Mouse (Mus musculus): ENCODE measurements around the gene Ntm. TPM values are rescaled to one million over a fixed set of nuclear protein-coding genes. Genes with fewer than 3 reads are reported as not detected.

Ntm gene
- polyA plus RNA-seq, 1 experiment from 2014 or later, result 22.6 TPM

DNA sequence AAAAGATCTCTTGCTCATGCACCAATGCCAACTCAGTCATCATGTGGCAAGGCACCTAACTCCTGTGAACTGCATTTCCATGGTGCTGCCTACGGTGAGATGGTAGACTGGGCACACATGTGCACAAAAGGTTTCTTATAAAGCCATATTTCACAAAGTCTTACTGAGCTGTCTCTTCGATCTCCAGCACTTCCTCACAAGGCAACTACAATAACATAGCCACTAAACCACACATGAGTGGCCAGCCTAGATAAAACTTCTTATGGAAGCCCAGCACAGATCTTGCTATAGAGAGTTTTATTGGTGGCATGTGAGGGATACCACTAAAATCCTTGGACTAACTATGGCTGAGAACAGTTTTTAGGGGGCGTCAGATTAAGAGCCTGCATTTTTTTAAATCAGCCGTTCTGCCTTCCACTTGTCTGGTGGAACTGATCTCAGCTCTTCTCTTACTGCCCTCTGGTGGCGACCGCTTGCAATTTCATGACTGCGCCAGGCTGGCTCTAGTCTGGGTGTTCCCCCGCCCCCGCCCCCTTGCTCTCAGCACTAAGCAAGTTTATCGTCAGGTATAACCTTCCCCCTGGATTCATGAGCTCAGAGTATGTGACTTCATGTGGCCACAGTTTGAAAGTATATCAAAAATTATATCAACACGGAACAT is 319.8 kb downstream of the Ntm start:
- Histone ChIP-seq H3K27ac (ENCODE audit: low read depth, low read length) (no peak overlapping the region), H3K4me3 (ENCODE audit: low read depth, low read length) (no peak overlapping the region), H3K9ac (ENCODE audit: low read length) (no peak overlapping the region), H3K36me3 (ENCODE audit: control insufficient read depth, insufficient read depth, low read length) (no peaks in the 10 kb centered on the region), H3K27me3 (ENCODE audit: control insufficient read depth, insufficient read depth, low read length) (no peaks in the 10 kb centered on the region), H3K4me2 (ENCODE audit: low read depth) (no peak overlapping the region), H3K9me3 (ENCODE audit: control insufficient read depth, low read length) (no peaks in the 10 kb centered on the region), H3K4me1 (ENCODE audit: control insufficient read depth, insufficient read depth, low read length) (0 out of 2 replicates have a peak, but pooled peaks cover 11% of the 10 kb centered on the region)
- DNase-seq (ENCODE audit: low spot score) (peak; percentile 74), ATAC-seq (ENCODE audit: insufficient read depth, low FRiP score, low TSS enrichment) (peak; percentile 31; the same call in 1 of the 2 replicates)
- 24% methylated on average over 11 of the region's 11 CpGs for WGBS

DNA sequence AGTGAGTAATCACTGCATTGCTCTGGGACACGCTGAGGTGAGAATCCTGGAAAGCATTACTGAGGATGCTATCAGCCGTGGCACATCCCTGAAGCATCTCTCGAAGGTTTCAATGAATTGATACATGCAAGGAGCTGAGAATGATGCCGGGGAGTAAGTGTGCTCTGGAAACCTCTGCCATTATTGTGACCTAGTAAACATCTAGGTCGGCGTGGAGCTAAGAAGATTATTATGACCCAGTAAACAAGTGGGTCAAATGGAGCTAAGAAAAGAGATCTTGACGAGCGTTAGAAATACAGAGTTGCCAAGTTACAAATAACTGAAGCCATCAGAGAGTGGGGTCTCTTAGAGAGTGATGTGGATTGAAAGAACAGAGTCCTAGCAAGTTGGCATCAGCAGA is 325.6 kb downstream of the Ntm start:
- no peak for ATAC-seq (ENCODE audit: insufficient read depth, low FRiP score, low TSS enrichment)
- H3K9ac ChIP-seq (ENCODE audit: low read length), result no peak overlapping the region
- DNase-seq (ENCODE audit: low spot score), result no peak
- WGBS, result 90% methylated on average over 8 of the region's 8 CpGs
- no peaks in the 10 kb centered on the region for H3K27me3 ChIP-seq (ENCODE audit: control insufficient read depth, insufficient read depth, low read length)
- no peak overlapping the region for H3K4me3 ChIP-seq (ENCODE audit: low read depth, low read length)
- H3K27ac ChIP-seq (ENCODE audit: low read depth, low read length), result no peak overlapping the region
- no peak overlapping the region for H3K4me2 ChIP-seq (ENCODE audit: low read depth)
- H3K9me3 ChIP-seq (ENCODE audit: control insufficient read depth, low read length), result no peaks in the 10 kb centered on the region
- H3K4me1 ChIP-seq (ENCODE audit: control insufficient read depth, insufficient read depth, low read length), result 0 out of 2 replicates have a peak, but pooled peaks cover 5% of the 10 kb centered on the region
- no peaks in the 10 kb centered on the region for H3K36me3 ChIP-seq (ENCODE audit: control insufficient read depth, insufficient read depth, low read length)

DNA sequence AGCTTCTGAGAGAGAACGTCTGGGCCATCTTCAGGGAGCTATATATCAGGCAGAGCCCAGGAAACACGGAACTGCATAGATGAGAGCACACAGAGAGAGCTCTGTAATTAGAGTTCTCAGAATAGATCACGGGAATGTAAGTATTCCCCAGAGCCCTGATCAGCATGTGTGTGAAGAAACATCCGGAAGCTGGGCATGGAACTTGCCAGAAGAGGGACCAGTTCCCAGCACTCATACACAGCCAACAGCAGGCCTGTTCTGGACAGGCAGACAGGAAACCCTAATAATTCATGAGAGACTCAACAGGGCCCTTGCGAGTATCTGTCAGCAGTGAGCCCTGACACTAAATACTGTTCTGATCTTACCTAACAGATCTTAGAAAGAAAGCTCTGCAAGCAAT is 345.8 kb downstream of the Ntm start:
- H3K36me3 ChIP-seq (ENCODE audit: control insufficient read depth, insufficient read depth, low read length), result no peaks in the 10 kb centered on the region
- H3K9ac ChIP-seq (ENCODE audit: low read length), result no peak overlapping the region
- ATAC-seq (ENCODE audit: insufficient read depth, low FRiP score, low TSS enrichment) (no peak), DNase-seq (ENCODE audit: low spot score) (no peak)
- no peak overlapping the region for H3K4me3 ChIP-seq (ENCODE audit: low read depth, low read length)
- H3K4me2 ChIP-seq (ENCODE audit: low read depth), result no peak overlapping the region
- no peaks in the 10 kb centered on the region for H3K4me1 ChIP-seq (ENCODE audit: control insufficient read depth, insufficient read depth, low read length)
- no peaks in the 10 kb centered on the region for H3K27me3 ChIP-seq (ENCODE audit: control insufficient read depth, insufficient read depth, low read length)
- H3K9me3 ChIP-seq (ENCODE audit: control insufficient read depth, low read length), result no peaks in the 10 kb centered on the region
- WGBS, result 60% methylated on average over 5 of the region's 5 CpGs
- H3K27ac ChIP-seq (ENCODE audit: low read depth, low read length), result no peak overlapping the region

DNA sequence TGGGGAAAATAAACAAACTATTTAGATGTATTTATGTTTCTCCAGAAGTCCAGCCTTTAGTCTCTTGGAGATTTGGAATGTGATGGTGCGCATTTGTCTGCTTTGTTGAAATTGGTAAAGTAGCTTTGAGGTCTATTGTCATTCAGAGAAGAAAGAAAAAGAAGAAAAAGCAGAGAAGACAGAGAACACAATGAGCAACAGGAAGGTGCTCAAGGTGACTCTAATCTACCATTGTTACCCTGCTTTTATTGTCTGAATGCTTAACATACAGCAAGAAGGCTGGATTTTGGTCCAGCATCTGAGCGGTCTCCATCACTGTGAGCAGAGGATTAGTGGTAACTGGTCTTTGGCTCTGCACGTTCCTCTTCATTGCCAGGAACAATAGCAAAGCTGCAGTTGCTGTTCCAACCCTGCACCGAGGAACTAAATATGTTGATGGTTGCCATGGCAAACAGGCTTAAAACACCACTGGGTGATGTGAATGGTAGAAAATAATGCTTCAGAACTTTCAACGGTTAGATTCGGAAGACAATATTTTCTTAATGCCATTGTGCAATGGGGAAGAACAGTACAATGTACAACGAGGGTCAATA is 350.8 kb downstream of the Ntm start:
- Histone ChIP-seq H3K36me3 (ENCODE audit: control insufficient read depth, insufficient read depth, low read length) (no peaks in the 10 kb centered on the region), H3K27me3 (ENCODE audit: control insufficient read depth, insufficient read depth, low read length) (no peaks in the 10 kb centered on the region), H3K4me3 (ENCODE audit: low read depth, low read length) (no peak overlapping the region), H3K4me2 (ENCODE audit: low read depth) (no peak overlapping the region), H3K27ac (ENCODE audit: low read depth, low read length) (no peak overlapping the region), H3K4me1 (ENCODE audit: control insufficient read depth, insufficient read depth, low read length) (no peaks in the 10 kb centered on the region), H3K9me3 (ENCODE audit: control insufficient read depth, low read length) (no peaks in the 10 kb centered on the region), H3K9ac (ENCODE audit: low read length) (no peak overlapping the region)
- 87% methylated on average over 7 of the region's 7 CpGs for WGBS
- ATAC-seq (ENCODE audit: insufficient read depth, low FRiP score, low TSS enrichment) (no peak), DNase-seq (ENCODE audit: low spot score) (no peak)

DNA sequence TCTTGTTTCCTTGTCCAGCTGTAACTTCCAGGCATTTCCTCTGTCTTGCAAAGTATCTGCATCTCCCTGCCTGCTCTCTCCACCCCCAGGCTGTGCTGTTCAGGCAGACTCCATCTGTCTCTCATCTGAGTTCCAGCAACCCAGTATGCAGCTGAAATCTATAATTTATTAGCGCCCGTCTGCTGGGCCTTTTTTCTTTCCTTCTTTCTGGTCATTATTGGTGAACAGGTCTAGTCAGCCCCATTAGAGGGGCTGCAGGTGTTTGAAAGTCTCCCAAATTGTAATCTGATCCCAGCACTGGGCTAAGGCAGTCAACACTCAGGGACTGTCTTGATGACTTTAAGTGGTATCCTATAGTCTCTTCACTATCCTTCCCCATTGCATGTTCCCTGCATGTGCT is 352.1 kb downstream of the Ntm start:
- Histone ChIP-seq H3K27ac (ENCODE audit: low read depth, low read length) (no peak overlapping the region), H3K9me3 (ENCODE audit: control insufficient read depth, low read length) (no peaks in the 10 kb centered on the region), H3K4me1 (ENCODE audit: control insufficient read depth, insufficient read depth, low read length) (no peaks in the 10 kb centered on the region), H3K4me2 (ENCODE audit: low read depth) (no peak overlapping the region), H3K27me3 (ENCODE audit: control insufficient read depth, insufficient read depth, low read length) (no peaks in the 10 kb centered on the region), H3K9ac (ENCODE audit: low read length) (no peak overlapping the region), H3K36me3 (ENCODE audit: control insufficient read depth, insufficient read depth, low read length) (no peaks in the 10 kb centered on the region), H3K4me3 (ENCODE audit: low read depth, low read length) (no peak overlapping the region)
- DNase-seq (ENCODE audit: low spot score) (no peak), ATAC-seq (ENCODE audit: insufficient read depth, low FRiP score, low TSS enrichment) (no peak)
- 44% methylated on average over 2 of the region's 2 CpGs for WGBS

DNA sequence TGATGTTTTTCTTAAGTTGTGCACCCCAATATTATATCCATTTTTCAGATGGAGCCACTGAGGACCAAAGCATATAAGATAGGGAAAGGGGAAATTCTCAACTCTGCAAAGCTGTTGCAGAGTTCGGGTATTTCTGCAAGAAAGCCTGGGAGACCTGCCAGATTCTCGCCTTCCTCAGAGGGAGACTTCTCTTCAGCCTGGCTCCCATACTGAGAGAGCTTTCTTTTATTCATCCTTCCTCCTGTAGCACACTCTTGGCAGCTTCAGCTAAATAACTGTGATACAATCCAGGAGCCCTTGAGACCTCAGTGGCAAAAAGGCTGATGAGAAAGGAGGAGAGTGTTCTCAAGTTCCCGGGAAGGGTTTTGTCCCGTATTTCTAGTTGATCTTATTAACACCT is 365.3 kb downstream of the Ntm start:
- DNase-seq (ENCODE audit: low spot score) (no peak), ATAC-seq (ENCODE audit: insufficient read depth, low FRiP score, low TSS enrichment) (no peak)
- Histone ChIP-seq H3K4me2 (ENCODE audit: low read depth) (no peak overlapping the region), H3K9ac (ENCODE audit: low read length) (no peak overlapping the region), H3K4me1 (ENCODE audit: control insufficient read depth, insufficient read depth, low read length) (no peaks in the 10 kb centered on the region), H3K27me3 (ENCODE audit: control insufficient read depth, insufficient read depth, low read length) (no peaks in the 10 kb centered on the region), H3K9me3 (ENCODE audit: control insufficient read depth, low read length) (no peaks in the 10 kb centered on the region), H3K27ac (ENCODE audit: low read depth, low read length) (no peak overlapping the region), H3K36me3 (ENCODE audit: control insufficient read depth, insufficient read depth, low read length) (no peaks in the 10 kb centered on the region), H3K4me3 (ENCODE audit: low read depth, low read length) (no peak overlapping the region)
- WGBS, result 49% methylated on average over 4 of the region's 4 CpGs

DNA sequence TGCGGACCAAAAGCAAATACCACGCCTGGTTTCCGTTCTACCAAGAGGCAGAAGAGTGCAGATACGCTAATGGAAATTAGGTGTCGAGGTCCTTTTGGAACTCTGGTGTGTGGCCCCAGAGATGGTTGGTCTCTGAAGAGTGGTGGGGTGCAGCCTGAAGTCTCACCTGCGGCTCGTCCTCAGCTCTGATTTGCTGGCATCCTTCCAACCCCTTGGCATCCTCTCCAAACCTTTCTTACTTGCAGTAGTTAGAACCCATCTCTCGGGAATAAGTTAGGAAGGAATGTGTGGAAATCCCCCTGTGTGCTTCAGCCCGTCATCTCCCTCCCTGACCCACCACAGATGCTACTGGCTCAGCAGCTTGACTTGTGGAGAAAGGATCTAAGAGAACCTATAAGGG is 367.6 kb downstream of the Ntm start:
- Histone ChIP-seq H3K4me3 (ENCODE audit: low read depth, low read length) (no peak overlapping the region), H3K4me1 (ENCODE audit: control insufficient read depth, insufficient read depth, low read length) (no peaks in the 10 kb centered on the region), H3K9me3 (ENCODE audit: control insufficient read depth, low read length) (no peaks in the 10 kb centered on the region), H3K27ac (ENCODE audit: low read depth, low read length) (no peak overlapping the region), H3K36me3 (ENCODE audit: control insufficient read depth, insufficient read depth, low read length) (no peaks in the 10 kb centered on the region), H3K9ac (ENCODE audit: low read length) (no peak overlapping the region), H3K4me2 (ENCODE audit: low read depth) (no peak overlapping the region), H3K27me3 (ENCODE audit: control insufficient read depth, insufficient read depth, low read length) (no peaks in the 10 kb centered on the region)
- ATAC-seq (ENCODE audit: insufficient read depth, low FRiP score, low TSS enrichment), result no peak
- DNase-seq (ENCODE audit: low spot score), result no peak
- 80% methylated on average over 9 of the region's 9 CpGs for WGBS

DNA sequence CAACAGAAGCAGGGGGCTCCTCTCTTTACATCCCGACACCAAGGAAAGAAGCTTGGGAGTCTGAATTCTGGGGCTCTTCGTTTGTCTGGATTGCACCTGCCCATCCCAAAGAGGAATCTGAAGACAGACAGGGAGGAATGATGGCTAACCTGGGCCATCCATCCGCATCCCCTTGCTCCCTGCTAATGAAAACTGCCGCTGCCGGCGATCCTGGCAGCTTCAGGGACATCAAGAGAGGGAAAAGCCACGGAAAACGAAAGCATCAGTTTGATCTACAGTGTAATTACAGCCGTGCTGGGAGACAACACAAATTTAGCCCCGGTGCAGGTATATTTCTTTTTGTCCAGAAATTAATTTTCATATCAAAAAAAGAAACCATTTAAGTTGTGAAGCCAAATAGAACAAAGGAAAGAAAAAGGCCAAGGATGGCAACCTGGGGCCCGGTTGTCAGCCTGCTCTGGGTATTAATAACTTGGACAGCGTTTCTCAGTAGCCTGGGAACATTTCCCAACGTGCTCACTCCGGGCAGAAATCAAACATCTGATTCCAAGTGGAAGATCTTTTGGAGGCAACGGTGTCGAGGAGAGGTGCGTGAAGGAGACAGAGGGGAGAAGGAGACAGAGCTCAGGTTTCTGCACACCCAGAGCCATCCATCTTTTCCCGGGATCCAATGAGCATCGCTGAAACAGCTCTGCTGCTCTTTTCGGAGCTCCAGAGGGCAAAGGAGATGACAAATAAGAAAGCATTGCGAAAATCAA is 368.2 kb downstream of the Ntm start:
- Histone ChIP-seq H3K9me3 (ENCODE audit: control insufficient read depth, low read length) (no peaks in the 10 kb centered on the region), H3K36me3 (ENCODE audit: control insufficient read depth, insufficient read depth, low read length) (no peaks in the 10 kb centered on the region), H3K4me3 (ENCODE audit: low read depth, low read length) (no peak overlapping the region), H3K4me1 (ENCODE audit: control insufficient read depth, insufficient read depth, low read length) (no peaks in the 10 kb centered on the region), H3K9ac (ENCODE audit: low read length) (no peak overlapping the region), H3K27me3 (ENCODE audit: control insufficient read depth, insufficient read depth, low read length) (no peaks in the 10 kb centered on the region), H3K4me2 (ENCODE audit: low read depth) (no peak overlapping the region), H3K27ac (ENCODE audit: low read depth, low read length) (no peak overlapping the region)
- WGBS, result 65% methylated on average over 21 of the region's 21 CpGs
- DNase-seq (ENCODE audit: low spot score) (no peak), ATAC-seq (ENCODE audit: insufficient read depth, low FRiP score, low TSS enrichment) (no peak)

DNA sequence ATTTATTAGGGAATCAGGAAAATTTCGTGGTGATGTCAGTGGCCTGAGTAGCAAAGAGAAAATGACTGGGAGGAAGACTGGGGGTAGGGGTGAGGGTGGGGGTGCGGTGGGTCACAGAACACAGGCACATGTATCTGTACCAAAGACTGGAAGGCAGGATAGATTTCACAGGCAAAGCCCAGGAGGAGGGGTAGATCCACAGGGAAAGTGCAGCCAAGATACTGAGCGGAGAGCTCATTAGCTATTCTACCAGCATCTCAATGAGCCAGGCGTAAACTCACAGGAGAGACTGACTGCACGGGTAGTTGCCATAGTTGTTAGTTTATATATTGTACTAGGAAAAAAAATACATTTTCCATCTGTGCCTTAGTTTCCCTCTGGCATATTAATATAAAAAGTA is 375.6 kb downstream of the Ntm start:
- no peak for DNase-seq (ENCODE audit: low spot score)
- Histone ChIP-seq H3K27ac (ENCODE audit: low read depth, low read length) (no peak overlapping the region), H3K4me3 (ENCODE audit: low read depth, low read length) (no peak overlapping the region), H3K27me3 (ENCODE audit: control insufficient read depth, insufficient read depth, low read length) (no peaks in the 10 kb centered on the region), H3K4me1 (ENCODE audit: control insufficient read depth, insufficient read depth, low read length) (no peaks in the 10 kb centered on the region), H3K36me3 (ENCODE audit: control insufficient read depth, insufficient read depth, low read length) (no peaks in the 10 kb centered on the region), H3K4me2 (ENCODE audit: low read depth) (no peak overlapping the region), H3K9me3 (ENCODE audit: control insufficient read depth, low read length) (no peaks in the 10 kb centered on the region), H3K9ac (ENCODE audit: low read length) (no peak overlapping the region)
- ATAC-seq (ENCODE audit: insufficient read depth, low FRiP score, low TSS enrichment), result no peak
- WGBS, result 68% methylated on average over 5 of the region's 5 CpGs
